Mouse (Mus musculus) cerebellum, adult 2 months (tissue): ENCODE results near the gene Slc15a3.

ENCODE experiments used
- CTCF ChIP-seq: fragments of 200-500 bp; IDR thresholded peaks from 2 replicates; pipeline ENCODE4 v1.5.1; 2011; ENCODE audit warnings: low read depth, mild to moderate bottlenecking, control low read depth, low read length, moderate library complexity, borderline replicate concordance; ENCODE audit not compliant: insufficient read depth
- POLR2A ChIP-seq: fragments of 200-500 bp; IDR thresholded peaks from 2 replicates; pipeline ENCODE4 v1.6.1; 2011; ENCODE audit warnings: low read length, control low read depth, borderline replicate concordance; ENCODE audit not compliant: insufficient read depth

- TF ChIP-seq POLR2A: no peak
- TF ChIP-seq CTCF: no peak
Observed at GRCm38 (mm10) chr19:10794916-10795315, 44.6 kb upstream of the Slc15a3 start.
